Mouse (Mus musculus) liver, embryonic 15.5 days (tissue): Measurements from ENCODE around the gene Themis2. TPM values are rescaled to one million over a fixed set of nuclear protein-coding genes. Genes with fewer than 3 reads are reported as not detected.
"Not testable (repeated sequence)": the region's sequence is repeated elsewhere in the genome, so short reads cannot be mapped to it uniquely, and the experiment has no call there.

Source experiments
- ATAC-seq: fragments of 200-750 bp; cut with Nextera tagmentation; 2 replicates; pipeline ENCODE4 v1.8.0; 2017; ENCODE audit warnings: moderate number of reproducible peaks, mild to moderate bottlenecking, moderate library complexity; ENCODE audit not compliant: insufficient read depth
- H3K27ac ChIP-seq: fragments of 300-500 bp; sonication (generic); replicated peaks from 2 replicates; pipeline ENCODE4 v1.5.1; 2015; ENCODE audit warnings: mild to moderate bottlenecking, inconsistent platforms
- H3K27me3 ChIP-seq: fragments of 300-500 bp; sonication (generic); 2 replicates; pipeline ENCODE4 v1.6.1; 2015; ENCODE audit warnings: mild to moderate bottlenecking, inconsistent platforms
- H3K36me3 ChIP-seq: fragments of 300-500 bp; sonication (generic); replicated peaks from 2 replicates; pipeline ENCODE4 v1.6.1; 2015; ENCODE audit warnings: moderate library complexity, mild to moderate bottlenecking, inconsistent platforms
- H3K4me1 ChIP-seq: fragments of 300-500 bp; sonication (generic); replicated peaks from 2 replicates; pipeline ENCODE4 v1.6.1; 2015; ENCODE audit warnings: inconsistent platforms
- H3K4me2 ChIP-seq: fragments of 300-500 bp; sonication (generic); 2 replicates; pipeline ENCODE4 v1.6.1; 2015; ENCODE audit warnings: moderate library complexity, mild to moderate bottlenecking, inconsistent platforms
- H3K4me3 ChIP-seq: fragments of 300-500 bp; sonication (generic); replicated peaks from 2 replicates; pipeline ENCODE4 v1.5.1; 2015; ENCODE audit warnings: mild to moderate bottlenecking, inconsistent platforms
- H3K9ac ChIP-seq: fragments of 300-500 bp; sonication (generic); 2 replicates; pipeline ENCODE4 v1.6.1; 2015; ENCODE audit warnings: moderate library complexity, mild to moderate bottlenecking, inconsistent platforms
- H3K9me3 ChIP-seq: fragments of 300-500 bp; sonication (generic); replicated peaks from 2 replicates; pipeline ENCODE4 v1.6.1; 2016; ENCODE audit warnings: inconsistent platforms
- WGBS: fragments of 180-500 bp; shearing (Covaris S2); methylation state at CpG from one replicate; pipeline ENCODE4 v1.1.7; 2015; ENCODE audit warnings: mixed read lengths; ENCODE audit not compliant: insufficient replicate concordance; 5-methylcytosine and 5-hydroxymethylcytosine counted together
- polyA plus RNA-seq: library from polyadenylated mRNA; unstranded; fragments of >200 nt; fragmentation: Nextera tagmentation; extraction: Ambion mirVana; gene quantifications from 2 replicates; pipeline ENCODE4 v1.2.1, GENCODE M21; 2015

Gene Themis2
- polyA plus RNA-seq, 1 experiment from 2014 or later = 2.8 TPM

DNA sequence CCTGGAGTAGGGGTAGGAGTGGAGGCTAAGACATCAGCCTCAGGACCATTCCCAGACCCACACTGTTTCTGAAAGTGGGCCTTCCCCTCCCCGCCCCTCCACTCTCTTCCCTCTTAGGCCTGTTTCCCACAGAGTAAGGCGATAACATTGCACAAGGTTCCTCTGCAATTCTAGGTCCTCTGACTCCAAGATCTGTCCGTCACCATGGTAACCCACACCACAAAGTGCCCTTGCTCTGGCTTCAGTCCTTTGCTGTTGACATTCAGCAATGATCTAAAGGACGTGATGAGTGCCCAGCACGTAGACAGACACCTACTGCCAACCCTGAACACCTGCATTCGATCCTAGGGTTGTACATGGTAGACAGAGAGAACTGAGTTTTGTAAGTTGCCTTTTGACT lies 43.2 kb downstream of the Themis2 start:
- Histone ChIP-seq H3K27ac (no peak overlapping the region), H3K4me3 (no peak overlapping the region), H3K27me3 (peaks cover 34% of the 10 kb centered on the region), H3K9ac (no peak overlapping the region), H3K4me1 (peaks cover 8% of the 10 kb centered on the region), H3K4me2 (no peak overlapping the region), H3K36me3 (no peaks in the 10 kb centered on the region), H3K9me3 (no peaks in the 10 kb centered on the region)
- WGBS = 35% methylated on average over 6 of the region's 6 CpGs
- ATAC-seq = no peak

DNA sequence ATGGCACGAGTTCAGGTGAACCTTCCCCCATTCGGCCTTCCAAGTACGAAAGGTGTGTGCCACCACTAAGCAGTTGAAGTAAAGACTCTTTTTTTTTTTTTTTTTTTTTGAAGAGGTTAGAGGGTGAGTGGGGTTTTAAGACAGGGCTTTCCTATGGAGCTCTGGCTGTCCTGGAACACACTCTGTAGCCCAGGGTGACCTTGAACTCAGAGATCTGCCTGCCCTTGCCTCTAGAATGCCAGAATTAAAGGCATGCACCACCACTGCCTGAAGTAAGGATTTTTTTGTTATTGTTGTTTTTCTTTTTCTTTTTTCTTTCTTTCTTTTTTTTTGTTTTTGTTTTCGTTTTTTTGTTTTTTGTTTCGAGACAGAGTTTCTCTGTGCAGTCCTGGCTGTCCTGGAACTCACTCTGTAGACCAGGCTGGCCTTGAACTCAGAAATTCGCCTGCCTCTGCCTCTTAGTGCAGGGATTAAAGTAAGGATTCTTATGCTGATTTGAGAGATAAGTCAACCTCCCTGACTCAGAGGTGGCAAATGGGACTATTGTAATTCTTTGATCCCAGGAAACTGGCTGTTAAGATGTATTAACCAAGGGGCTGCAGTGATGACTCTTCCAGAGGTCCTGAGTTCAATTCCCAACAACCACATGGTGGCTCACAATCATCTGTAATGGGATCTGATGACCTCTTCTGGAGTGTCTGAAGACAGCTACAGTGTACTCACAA lies 46.8 kb downstream of the Themis2 start:
- H3K9ac ChIP-seq = no peak overlapping the region
- H3K9me3 ChIP-seq = no peaks in the 10 kb centered on the region
- ATAC-seq = no peak
- no peak overlapping the region for H3K4me3 ChIP-seq
- no peak overlapping the region for H3K27ac ChIP-seq
- H3K4me1 ChIP-seq = peaks cover 14% of the 10 kb centered on the region
- no peaks in the 10 kb centered on the region for H3K36me3 ChIP-seq
- H3K4me2 ChIP-seq = no peak overlapping the region
- WGBS = 62% methylated on average over 6 of the region's 6 CpGs
- H3K27me3 ChIP-seq = no peaks in the 10 kb centered on the region

DNA sequence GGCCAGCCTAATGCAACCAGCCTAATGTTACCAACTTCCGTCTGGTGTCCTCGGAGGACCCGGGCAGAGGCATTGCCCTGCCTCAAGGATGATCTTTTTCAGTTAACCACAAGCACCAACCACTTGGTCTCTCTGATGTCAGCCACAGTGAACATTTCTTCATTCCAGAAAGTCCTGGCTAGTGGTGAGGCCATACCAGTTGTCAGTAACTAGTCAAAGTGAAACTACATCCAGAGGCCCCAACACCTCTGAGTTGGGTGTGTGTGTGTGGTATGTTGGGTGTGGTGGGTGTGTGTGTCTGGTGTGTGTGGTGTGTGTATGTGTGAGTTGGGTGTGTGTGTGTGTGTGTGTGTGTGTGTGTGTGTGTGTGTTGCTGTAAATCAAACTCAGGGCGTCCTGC lies 47.4 kb downstream of the Themis2 start:
- Histone ChIP-seq H3K27me3 (no peaks in the 10 kb centered on the region), H3K4me2 (no peak overlapping the region), H3K4me3 (no peak overlapping the region), H3K9me3 (no peaks in the 10 kb centered on the region), H3K36me3 (no peaks in the 10 kb centered on the region), H3K4me1 (peaks cover 21% of the 10 kb centered on the region), H3K27ac (no peak overlapping the region), H3K9ac (no peak overlapping the region)
- WGBS = 65% methylated on average over 4 of the region's 4 CpGs
- no peak for ATAC-seq

DNA sequence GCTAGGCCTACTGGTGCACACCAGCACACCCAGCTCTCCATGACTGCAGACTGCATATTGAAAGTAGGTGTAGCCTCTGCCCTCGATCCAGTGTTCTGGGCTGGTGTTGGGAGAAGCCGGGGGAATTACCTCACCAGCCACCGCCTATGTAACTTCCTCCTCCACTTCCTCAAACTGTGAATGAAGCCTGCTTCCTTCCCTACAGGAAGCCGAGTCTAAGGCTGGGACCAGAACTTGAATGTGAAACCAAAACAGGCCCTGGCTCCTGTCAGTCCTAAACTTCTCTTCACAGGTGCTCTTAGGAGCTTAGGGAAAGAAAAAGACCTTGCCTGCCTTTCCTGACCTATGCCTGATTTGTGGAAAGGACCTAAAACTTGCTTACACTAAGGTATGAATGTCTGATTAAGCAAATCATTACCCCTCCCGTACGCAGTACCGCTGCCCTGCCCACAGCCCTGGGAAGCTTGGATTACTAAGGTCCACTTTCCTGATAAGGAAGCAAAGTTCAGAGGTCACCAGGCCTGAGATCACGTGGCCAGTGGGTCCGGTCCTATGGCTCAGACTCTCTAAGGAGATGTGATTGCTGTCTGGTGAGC lies 48.4 kb downstream of the Themis2 start:
- Histone ChIP-seq H3K9me3 (no peaks in the 10 kb centered on the region), H3K4me2 (peak overlapping the region; percentile 46), H3K9ac (no peak overlapping the region), H3K27me3 (no peaks in the 10 kb centered on the region), H3K27ac (peak overlapping the region; percentile 70), H3K4me1 (peaks cover 23% of the 10 kb centered on the region), H3K36me3 (no peaks in the 10 kb centered on the region), H3K4me3 (peak overlapping the region; percentile 30)
- ATAC-seq = peak; percentile 51
- 19% methylated on average over 9 of the region's 9 CpGs for WGBS

DNA sequence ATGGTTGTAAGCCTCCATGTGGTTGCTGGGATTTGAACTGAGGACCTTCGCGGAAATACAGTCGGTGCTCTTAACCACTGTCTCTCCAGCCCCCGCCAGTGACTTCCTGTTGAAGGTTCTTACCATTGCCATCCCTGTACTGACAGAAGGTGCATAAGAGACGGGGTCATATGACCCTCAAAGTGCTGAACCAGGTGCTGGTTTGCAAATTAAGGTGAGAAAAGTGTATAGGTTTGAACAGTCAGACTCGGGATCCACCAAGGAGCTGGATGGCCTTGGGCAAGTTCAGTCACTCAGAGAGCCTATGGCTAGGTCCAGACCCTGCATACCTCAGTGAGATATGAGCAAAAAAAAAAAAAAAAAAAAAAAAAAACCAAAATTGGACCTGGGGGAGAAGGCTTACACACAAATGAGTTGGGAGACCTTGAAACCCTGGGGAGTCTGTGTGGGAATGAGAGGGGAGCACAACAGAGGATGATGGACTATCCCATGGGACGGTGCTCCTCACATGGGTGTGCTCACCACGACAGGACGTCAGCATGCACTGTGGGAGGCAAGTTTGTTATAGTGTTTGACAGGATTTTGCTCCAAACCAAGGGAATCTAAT lies 49.2 kb downstream of the Themis2 start:
- 0 out of 2 replicates have a peak, but pooled peaks have one; percentile 8 for ATAC-seq
- H3K4me1 ChIP-seq = peaks cover 23% of the 10 kb centered on the region
- H3K4me3 ChIP-seq = no peak overlapping the region
- H3K9ac ChIP-seq = no peak overlapping the region
- WGBS = 65% methylated on average over 9 of the region's 9 CpGs
- no peaks in the 10 kb centered on the region for H3K9me3 ChIP-seq
- H3K36me3 ChIP-seq = no peaks in the 10 kb centered on the region
- H3K27ac ChIP-seq = peak overlapping the region; percentile 70
- peak overlapping the region; percentile 46 for H3K4me2 ChIP-seq
- H3K27me3 ChIP-seq = no peaks in the 10 kb centered on the region

DNA sequence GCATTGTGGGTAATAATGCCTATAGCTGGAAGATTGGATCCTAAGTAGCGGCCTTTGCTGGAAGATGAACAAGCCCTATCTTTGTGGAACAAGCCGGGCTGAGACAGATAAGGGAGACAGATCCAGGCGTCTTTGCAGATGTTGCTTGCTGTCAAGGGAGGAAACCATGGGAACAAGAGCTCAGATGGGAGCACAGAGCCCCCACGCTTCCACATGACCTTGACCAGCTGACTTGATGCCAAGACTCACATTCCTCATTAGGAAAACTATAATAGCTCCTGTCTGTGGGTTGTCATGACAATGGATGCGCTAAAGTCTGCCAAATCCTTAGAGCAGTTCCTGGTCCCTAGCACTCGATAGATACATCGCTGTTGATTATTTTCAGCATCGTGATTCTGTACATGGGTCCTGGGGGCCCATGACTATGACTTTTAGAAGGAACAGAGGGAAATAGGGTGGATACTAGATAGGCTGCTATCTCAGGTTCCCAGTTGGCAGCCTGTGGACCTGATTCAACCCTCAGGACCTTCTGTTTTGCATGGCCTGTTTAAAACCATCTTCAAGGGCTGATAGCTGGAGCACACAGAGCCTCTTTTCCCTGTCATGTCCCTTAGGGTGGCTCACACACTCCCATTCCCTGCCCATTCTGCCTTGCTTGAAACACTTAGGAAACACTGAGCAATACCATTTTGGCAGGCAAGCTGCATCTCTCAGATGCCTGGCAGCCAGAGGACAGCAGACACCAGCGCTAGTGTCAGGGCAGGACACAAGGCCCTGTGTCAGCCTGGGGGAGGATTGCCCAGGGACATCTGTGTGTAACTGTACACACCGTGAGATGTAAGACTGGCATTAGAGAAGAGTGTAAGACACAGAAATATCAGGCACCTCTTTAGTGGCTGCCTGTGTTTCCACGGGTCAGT lies 51.9 kb downstream of the Themis2 start:
- Histone ChIP-seq H3K36me3 (no peaks in the 10 kb centered on the region), H3K4me1 (peaks cover 23% of the 10 kb centered on the region), H3K27me3 (0 out of 2 replicates have a peak, but pooled peaks cover 8% of the 10 kb centered on the region), H3K27ac (no peak overlapping the region), H3K9ac (no peak overlapping the region), H3K4me3 (no peak overlapping the region), H3K4me2 (no peak overlapping the region), H3K9me3 (no peaks in the 10 kb centered on the region)
- 41% methylated on average over 11 of the region's 11 CpGs for WGBS
- ATAC-seq = no peak

- H3K27ac ChIP-seq = no peak overlapping the region
- WGBS = 66% methylated on average over 7 of the region's 7 CpGs
- H3K36me3 ChIP-seq = no peaks in the 10 kb centered on the region
- 0 out of 2 replicates have a peak, but pooled peaks cover 8% of the 10 kb centered on the region for H3K27me3 ChIP-seq
- H3K4me1 ChIP-seq = peaks cover 11% of the 10 kb centered on the region
- H3K4me3 ChIP-seq = no peak overlapping the region
- H3K9me3 ChIP-seq = no peaks in the 10 kb centered on the region
- H3K4me2 ChIP-seq = no peak overlapping the region
- ATAC-seq = no peak
- no peak overlapping the region for H3K9ac ChIP-seq
These were observed 54.7 kb downstream of the Themis2 start for GRCm38 (mm10) chr4:132741491-132741890.

DNA sequence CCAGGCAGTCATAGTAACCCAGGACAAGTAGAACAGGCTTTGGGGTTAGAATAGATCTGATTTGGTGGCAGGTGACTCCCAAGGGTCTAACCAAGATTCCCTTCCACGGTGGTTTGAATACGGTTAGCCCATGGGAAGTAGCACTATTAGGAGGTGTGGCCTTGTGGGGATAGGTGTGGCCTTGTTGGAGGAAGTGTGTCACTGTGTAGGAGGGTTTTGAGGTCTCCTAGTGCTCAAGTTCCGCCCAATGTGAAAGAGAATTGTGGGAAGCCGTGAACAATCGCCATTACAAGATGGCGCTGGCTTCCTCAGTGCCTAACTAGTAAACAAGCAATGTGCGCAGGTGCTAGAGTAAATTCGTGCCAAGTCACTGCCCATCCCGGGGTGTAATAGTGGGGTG lies 59.0 kb downstream of the Themis2 start:
- not testable (repeated sequence) for H3K9me3 ChIP-seq, H3K36me3 ChIP-seq, H3K27me3 ChIP-seq, H3K9ac ChIP-seq, H3K4me3 ChIP-seq, ATAC-seq, H3K4me2 ChIP-seq, H3K27ac ChIP-seq
- peaks cover 30% of the 10 kb centered on the region for H3K4me1 ChIP-seq
- 71% methylated on average over 9 of the region's 9 CpGs for WGBS

GRCm38 (mm10) chr4:132735894-132736293 lies 60.3 kb downstream of the Themis2 start:
- H3K4me2 ChIP-seq = no peak overlapping the region
- 0 out of 2 replicates have a peak, but pooled peaks cover 4% of the 10 kb centered on the region for H3K27me3 ChIP-seq
- H3K36me3 ChIP-seq = no peaks in the 10 kb centered on the region
- H3K9ac ChIP-seq = no peak overlapping the region
- peak; percentile 35; the same call in 1 of the 2 replicates for ATAC-seq
- no peak overlapping the region for H3K27ac ChIP-seq
- WGBS = 53% methylated on average over 3 of the region's 3 CpGs
- H3K9me3 ChIP-seq = no peaks in the 10 kb centered on the region
- no peak overlapping the region for H3K4me3 ChIP-seq
- H3K4me1 ChIP-seq = peaks cover 41% of the 10 kb centered on the region

DNA sequence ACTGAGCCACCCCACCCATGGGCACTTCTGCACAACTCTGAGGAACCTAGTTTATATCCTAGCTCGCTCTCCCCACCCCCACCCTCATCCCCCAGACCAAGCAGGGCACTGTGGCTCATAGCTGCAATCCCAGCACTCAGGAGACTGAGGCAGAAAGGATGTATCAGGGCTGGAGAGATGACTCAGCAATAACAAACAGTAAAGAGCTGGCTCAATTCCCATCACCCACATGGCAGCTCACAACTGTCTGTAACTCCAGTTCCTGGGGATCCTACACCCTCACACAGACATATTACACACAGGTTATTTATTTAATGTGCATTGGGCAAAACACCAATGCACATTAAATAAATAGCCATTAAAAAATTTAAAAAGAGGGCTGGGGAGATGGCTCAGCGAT lies 60.8 kb downstream of the Themis2 start:
- no peak overlapping the region for H3K9ac ChIP-seq
- H3K27ac ChIP-seq = no peak overlapping the region
- H3K4me3 ChIP-seq = no peak overlapping the region
- no peaks in the 10 kb centered on the region for H3K9me3 ChIP-seq
- no peak overlapping the region for H3K4me2 ChIP-seq
- H3K36me3 ChIP-seq = no peaks in the 10 kb centered on the region
- no peaks in the 10 kb centered on the region for H3K27me3 ChIP-seq
- H3K4me1 ChIP-seq = peaks cover 41% of the 10 kb centered on the region
- WGBS = 69% methylated on average over 2 of the region's 2 CpGs
- ATAC-seq = no peak

- WGBS = 74% methylated on average over 2 of the region's 2 CpGs
- ATAC-seq = no peak
- H3K4me3 ChIP-seq = no peak overlapping the region
These were observed 61.4 kb downstream of the Themis2 start for GRCm38 (mm10) chr4:132734766-132735165.

More at GRCm38 (mm10) chr4:132734766-132735165, 61.4 kb downstream of the Themis2 start:
- Histone ChIP-seq H3K36me3 (no peaks in the 10 kb centered on the region), H3K9me3 (no peaks in the 10 kb centered on the region), H3K9ac (no peak overlapping the region), H3K4me1 (peaks cover 41% of the 10 kb centered on the region), H3K27ac (no peak overlapping the region), H3K27me3 (no peaks in the 10 kb centered on the region), H3K4me2 (no peak overlapping the region)
